Mouse (Mus musculus) heart, adult 2 months (tissue): Measurements from ENCODE around the gene Trim66.

Source experiments
- CTCF ChIP-seq: fragments of 200-600 bp; IDR thresholded peaks from 2 replicates; pipeline ENCODE4 v1.8.1; 2022; ENCODE audit warnings: antibody characterized with exemption, mild to moderate bottlenecking, moderate library complexity
- EP300 ChIP-seq: fragments of 200-500 bp; IDR thresholded peaks from 2 replicates; pipeline ENCODE4 v1.6.1; 2011; ENCODE audit warnings: low read depth, low read length, control low read depth; ENCODE audit not compliant: insufficient read depth
- POLR2A ChIP-seq: fragments of 200-500 bp; IDR thresholded peaks from 2 replicates; pipeline ENCODE4 v1.6.1; 2011; ENCODE audit warnings: mild to moderate bottlenecking, low read depth, low read length, control low read depth; ENCODE audit not compliant: insufficient read depth

GRCm38 (mm10) chr7:109518838-109519696 lies 11.1 kb upstream of the Trim66 start, which contains the start of gene Rpl27a:
- peak; percentile 97 for TF ChIP-seq POLR2A
- peak; percentile 22 for TF ChIP-seq CTCF
- peak; percentile 82; the same call in 1 of the 2 replicates for TF ChIP-seq EP300
